Mouse (Mus musculus) natural killer cell, adult 2 months (primary cell): ENCODE results near the gene Tas2r108.

Experiments used
- DNase-seq, 2 experiments: peaks; one replicate each; pipeline ENCODE4 v3.0.0; 2022; ENCODE audit warnings: low spot score in 2 of 2

Tas2r108 gene

DNA sequence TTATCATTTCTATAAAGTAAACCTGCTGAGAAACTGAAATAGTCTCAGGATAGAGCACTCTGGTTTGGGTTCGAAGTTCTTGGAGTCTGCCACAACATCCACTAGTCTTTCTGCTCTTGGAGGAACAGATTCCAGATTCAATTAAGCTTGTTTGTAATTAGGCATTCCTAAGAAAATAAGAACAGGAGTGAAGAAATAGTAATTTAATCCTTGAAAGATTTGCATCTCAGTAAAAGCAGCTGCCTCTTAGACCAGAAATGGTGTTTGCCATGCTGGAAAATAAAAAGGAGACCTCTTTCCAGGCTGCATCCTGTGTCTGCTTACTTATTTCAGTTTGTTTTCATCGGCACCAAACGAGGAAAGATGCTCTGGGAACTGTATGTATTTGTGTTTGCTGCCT is at the start of gene Tas2r108:
Gene Tas2r108 (plus strand): TSS at position 301 of the 400 bp plus-strand sequence.
- no peak for DNase-seq

DNA sequence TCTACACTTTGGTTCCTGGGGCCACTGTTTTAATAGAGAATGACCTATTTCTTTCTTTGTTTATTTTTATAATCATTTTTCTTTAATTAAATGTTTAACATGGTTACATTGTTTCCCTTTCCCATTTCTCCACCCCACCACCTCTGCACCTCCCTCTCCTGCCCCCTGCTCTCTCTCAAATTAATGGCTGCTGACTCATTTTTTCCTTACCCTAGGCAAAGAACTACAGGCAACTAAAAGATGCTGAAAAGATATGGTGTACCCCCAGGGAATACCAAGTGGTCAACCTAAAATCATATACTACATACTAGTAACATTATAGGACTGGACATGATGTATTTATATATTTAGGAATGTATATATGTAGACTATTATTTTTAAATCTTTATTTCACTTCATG is 44.7 kb upstream of the Tas2r108 start:
- no peak for DNase-seq

DNA sequence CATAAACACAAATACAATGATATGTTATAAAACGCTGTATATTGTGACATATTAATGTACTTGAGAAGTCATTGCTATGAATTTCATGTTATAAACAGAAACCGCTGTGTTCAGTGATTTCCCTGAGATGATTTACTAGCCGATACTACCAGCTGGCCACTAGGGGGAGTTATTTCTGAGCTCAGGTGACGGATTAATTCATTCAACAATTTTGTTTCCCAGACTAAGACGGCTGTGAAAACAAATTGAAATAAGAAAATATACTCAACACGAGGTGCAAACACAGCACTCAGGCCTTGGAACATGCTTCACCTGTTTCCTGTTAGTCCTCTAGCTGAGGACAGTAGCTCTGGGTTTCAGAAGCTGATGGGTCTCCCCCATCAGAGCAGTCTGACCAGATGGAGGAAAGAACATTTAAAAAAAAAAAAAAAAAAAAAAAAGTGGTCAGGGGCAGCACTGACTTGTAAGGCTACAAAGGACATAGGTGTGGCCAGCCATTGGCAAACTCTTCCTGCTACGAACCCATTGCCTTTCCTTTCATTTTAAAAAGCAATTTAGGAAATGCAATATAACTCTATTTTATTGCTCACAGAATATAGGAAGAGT is 38.8 kb upstream of the Tas2r108 start:
- peak in 1 of 2 experiments; percentile 17 for DNase-seq

DNA sequence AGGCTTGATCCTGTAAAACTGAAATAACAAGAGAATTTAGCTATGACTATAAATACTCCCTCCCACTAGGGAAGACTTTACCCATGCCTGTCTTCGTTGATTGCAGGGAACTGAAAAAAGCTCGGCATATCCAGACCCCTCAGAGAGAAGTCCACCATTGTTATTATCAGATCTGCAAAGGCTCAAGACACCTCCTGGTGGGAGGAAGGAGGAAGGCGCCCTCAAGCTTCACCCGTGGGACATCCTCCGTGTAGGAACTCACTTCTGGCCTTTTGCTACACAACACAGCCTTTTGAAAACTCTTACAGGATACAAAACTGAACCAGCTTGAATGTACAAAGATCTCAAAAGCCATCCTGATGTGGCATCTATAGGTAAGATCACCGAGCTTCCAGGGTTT is 27.6 kb upstream of the Tas2r108 start:
- DNase-seq: no peak

DNA sequence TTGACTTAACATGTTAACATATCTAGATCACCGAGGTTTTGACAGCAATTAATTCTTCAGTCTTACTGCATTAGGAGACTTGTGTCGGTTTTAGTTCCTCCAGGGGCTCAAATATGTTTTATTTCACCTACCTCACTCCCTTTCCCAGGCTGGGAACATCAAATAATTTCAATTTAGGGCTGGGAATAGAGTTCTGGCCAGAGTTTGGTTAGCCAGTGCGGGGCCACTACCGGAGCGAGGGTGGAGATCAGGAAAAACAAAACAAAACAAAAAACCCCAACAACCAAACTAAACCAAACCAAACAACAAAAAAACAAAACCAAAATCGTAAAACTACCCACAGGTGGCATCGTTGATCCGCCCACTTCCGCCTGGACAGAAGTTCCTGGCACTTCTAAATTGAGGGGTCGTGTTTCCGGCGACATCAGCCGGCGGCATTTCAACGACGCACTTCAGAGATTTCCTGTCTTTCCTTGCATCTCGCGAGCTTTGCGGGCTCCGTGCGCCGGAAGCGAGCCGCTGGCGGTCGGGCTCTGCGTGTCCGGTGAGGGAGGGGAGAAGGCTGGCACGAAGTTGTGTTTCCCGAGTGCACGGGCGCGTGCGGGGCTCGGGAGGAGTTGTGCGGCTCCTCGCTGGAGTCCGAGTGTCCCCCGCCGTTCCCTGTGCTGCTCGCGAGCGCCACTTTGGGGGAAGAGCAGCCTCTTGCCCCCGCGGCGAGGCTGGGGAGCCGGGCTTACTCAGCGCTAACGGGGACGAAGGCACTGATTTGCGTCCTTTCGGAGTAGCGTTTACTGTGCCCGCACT is 22.2 kb upstream of the Tas2r108 start, which contains the start of gene Ssbp1:
Gene Ssbp1 (plus strand): TSS at position 437 of the 804 bp plus-strand sequence.
- DNase-seq: peak; percentile 91 to 93

DNA sequence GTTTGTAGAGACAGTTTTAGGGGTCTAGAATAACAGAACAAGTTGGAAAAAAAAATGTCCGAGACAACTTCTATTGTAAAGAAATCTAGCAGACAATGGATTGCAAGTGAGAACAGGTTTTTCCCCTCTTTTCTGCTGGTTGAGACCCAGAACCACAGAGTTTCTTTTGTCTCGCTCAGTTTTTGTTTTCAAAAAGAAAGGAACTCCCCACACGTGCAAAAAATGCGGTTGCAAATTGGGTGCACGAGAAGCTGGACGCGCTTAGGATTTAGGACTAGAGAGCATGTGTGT is 21.7 kb upstream of the Tas2r108 start:
- DNase-seq: no peak

DNA sequence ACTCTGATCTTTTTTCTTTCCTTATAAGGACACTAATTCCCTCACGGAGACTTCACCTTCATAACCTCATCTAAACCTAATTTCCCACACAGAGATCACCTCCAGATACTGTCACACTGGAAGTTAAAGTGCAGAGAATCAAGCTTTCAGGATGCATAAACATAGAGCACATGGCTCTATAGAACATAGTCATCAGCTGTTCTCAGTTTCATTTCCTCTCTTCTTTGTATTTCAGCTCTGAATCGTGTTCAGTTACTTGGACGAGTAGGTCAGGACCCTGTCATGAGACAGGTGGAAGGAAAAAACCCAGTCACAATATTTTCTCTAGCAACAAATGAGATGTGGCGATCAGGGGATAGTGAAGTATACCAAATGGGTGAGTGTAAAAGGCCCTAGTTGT is 17.2 kb upstream of the Tas2r108 start:
- peak in 1 of 2 experiments; percentile 18 for DNase-seq

DNA sequence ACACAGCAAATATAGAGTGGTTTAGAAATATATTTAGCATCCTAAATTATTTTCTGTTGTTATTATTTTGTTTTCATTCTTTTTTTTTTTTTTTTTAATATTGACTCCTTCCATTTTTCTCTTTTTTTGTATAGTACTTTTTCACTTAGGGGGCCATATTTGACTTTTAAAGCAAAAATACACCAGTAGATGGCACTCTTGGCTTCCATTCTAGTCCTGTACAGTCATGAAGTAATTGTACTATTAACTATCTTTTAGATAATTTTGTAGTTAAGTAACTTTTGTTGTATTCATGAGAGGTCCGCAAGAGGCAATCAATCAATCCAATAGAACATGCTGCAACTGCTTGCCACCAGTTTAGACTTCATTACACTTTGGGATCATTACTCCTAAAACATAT is 13.6 kb upstream of the Tas2r108 start:
- DNase-seq: no peak

DNA sequence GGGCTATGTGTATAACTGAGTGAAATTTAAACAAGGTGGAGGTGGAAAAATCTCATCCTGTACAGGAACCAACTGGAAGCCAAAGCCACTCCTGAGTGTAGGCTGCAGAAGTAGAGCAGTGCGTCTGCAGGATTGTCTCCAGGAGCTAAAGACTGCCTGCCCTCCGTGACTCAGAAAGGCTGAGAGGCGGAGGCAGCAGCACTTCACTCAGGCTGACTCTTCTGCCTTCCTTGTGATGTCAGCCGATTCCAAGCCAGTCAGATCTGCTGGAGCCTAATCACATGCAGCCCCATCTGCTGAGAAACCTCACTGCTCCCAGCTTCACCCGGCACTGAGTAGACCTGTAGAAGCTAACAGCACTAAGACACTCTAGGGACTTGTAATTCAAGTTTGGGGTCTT is 11.0 kb upstream of the Tas2r108 start:
- DNase-seq: no peak

DNA sequence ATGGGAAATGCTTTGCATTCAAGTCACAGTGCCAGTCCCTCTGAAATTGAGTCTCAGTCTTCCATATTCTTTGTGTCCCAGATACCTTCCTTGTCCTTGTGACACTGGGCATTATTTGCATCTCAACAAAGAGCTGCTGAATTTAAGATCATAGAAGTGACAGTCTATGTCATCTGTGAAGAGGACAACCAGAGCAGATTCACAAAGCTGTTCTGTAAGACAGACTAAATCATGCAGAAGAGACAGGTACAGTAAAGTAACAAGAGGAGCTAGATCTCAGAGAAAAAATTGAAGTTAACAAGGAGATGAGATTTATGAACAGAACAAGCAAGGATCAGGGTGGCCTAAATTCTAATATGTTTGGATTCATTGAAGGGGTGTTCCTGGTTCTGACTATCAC is 2.4 kb upstream of the Tas2r108 start, which contains the start of gene Tas2r137:
Gene Tas2r137 (plus strand): TSS at position 301 of the 400 bp plus-strand sequence.
- DNase-seq: no peak

DNA sequence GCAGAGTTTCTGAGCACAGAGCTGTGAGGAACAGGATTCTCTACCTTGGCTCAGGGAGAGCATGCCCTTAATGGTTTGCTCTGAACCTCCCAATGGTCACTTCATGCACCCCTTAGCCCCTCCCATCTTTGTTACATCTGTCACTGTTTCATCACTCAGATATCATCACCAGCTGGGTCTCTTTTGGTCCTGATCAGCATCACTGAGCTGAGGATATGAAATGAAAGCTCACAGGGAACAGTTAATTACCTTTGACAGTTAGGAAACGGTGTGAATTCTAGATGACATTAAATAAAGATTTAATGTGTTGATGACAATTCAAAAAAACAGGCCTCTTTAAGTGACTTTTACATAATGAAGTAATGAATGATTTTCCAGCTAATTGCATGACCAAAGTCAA is 26.1 kb downstream of the Tas2r108 start, which contains the start of gene Prss37:
Gene Prss37 (minus strand): TSS at position 101 of the 400 bp plus-strand sequence.
- no peak for DNase-seq
